Mouse (Mus musculus) ES-Bruce4 (cell line): Measurements from ENCODE around the gene Wdr27. TPM values are rescaled to one million over a fixed set of nuclear protein-coding genes. Genes with fewer than 3 reads are reported as not detected.
"Not testable (repeated sequence)": the region's sequence is repeated elsewhere in the genome, so short reads cannot be mapped to it uniquely, and the experiment has no call there.

Experiments
- H3K27ac ChIP-seq: 2 replicates; pipeline ENCODE4 v1.5.1; 2012; ENCODE audit warnings: low read length, inconsistent platforms; ENCODE audit not compliant: insufficient read depth
- H3K27me3 ChIP-seq: 2 replicates; pipeline ENCODE4 v1.6.1; 2012; ENCODE audit warnings: mild to moderate bottlenecking, low read length, inconsistent platforms; ENCODE audit not compliant: control insufficient read depth, poor library complexity, insufficient read depth, severe bottlenecking
- H3K36me3 ChIP-seq: 2 replicates; pipeline ENCODE4 v1.6.1; 2012; ENCODE audit warnings: inconsistent platforms, mild to moderate bottlenecking, low read length, moderate library complexity; ENCODE audit not compliant: control insufficient read depth, poor library complexity, insufficient read depth, severe bottlenecking
- H3K4me1 ChIP-seq: one replicate; pipeline ENCODE4 v1.8.1; 2011; ENCODE audit warnings: low read length; ENCODE audit not compliant: control insufficient read depth, insufficient read depth
- H3K4me3 ChIP-seq: 2 replicates; pipeline ENCODE4 v1.5.1; 2011; ENCODE audit warnings: low read depth, mild to moderate bottlenecking, low read length
- H3K9ac ChIP-seq: 2 replicates; pipeline ENCODE4 v1.6.1; 2012; ENCODE audit warnings: low read depth, mild to moderate bottlenecking, inconsistent platforms; ENCODE audit not compliant: poor library complexity, severe bottlenecking
- H3K9me3 ChIP-seq: replicated peaks from 2 replicates; pipeline ENCODE4 v1.6.1; 2012; ENCODE audit warnings: mild to moderate bottlenecking, low read length, inconsistent platforms; ENCODE audit not compliant: control insufficient read depth, poor library complexity, insufficient read depth, severe bottlenecking
- CTCF ChIP-seq: IDR thresholded peaks from one replicate; pipeline ENCODE4 v1.8.1; 2011; ENCODE audit warnings: low read depth, low read length
- EP300 ChIP-seq: IDR thresholded peaks from 2 replicates; pipeline ENCODE4 v1.6.1; 2011; ENCODE audit warnings: low read depth, low read length; ENCODE audit not compliant: insufficient read depth
- POLR2A ChIP-seq: IDR thresholded peaks from one replicate; pipeline ENCODE4 v1.8.1; 2011; ENCODE audit warnings: low read length; ENCODE audit not compliant: insufficient read depth
- polyA plus RNA-seq: library from polyadenylated mRNA; stranded (reverse); fragments of >200 nt; gene quantifications from 2 replicates; pipeline ENCODE4 v1.2.4, GENCODE M21; 2011; ENCODE audit warnings: low read depth; ENCODE audit not compliant: missing spikeins, insufficient read depth, insufficient read length

Wdr27 gene
- polyA plus RNA-seq, 1 experiment, result 1.8 TPM

- no peak for TF ChIP-seq CTCF
- no peak for TF ChIP-seq POLR2A
- no peak for TF ChIP-seq EP300
- Histone ChIP-seq H3K4me1 (no peaks in the 10 kb centered on the region), H3K27ac (no peak overlapping the region), H3K9me3 (no peaks in the 10 kb centered on the region), H3K36me3 (peaks cover 19% of the 10 kb centered on the region; the same call in 1 of the 2 replicates), H3K4me3 (peak overlapping the region; percentile 92), H3K9ac (peak overlapping the region; percentile 65), H3K27me3 (no peaks in the 10 kb centered on the region)
These were observed 736 bp upstream of the Wdr27 start for GRCm38 (mm10) chr17:14943729-14944059.

- H3K36me3 ChIP-seq, result peaks cover 15% of the 10 kb centered on the region; the same call in 1 of the 2 replicates
- not testable (repeated sequence) for H3K4me3 ChIP-seq, H3K27me3 ChIP-seq, H3K4me1 ChIP-seq, H3K27ac ChIP-seq, H3K9me3 ChIP-seq
- peak overlapping the region; percentile 65; the same call in 1 of the 2 replicates for H3K9ac ChIP-seq
These were observed 777 bp downstream of the Wdr27 start for GRCm38 (mm10) chr17:14942181-14942580.

GRCm38 (mm10) chr17:14935841-14936605 is 6.9 kb downstream of the Wdr27 start:
- no peaks in the 10 kb centered on the region for H3K9me3 ChIP-seq
- TF ChIP-seq POLR2A (no peak), CTCF (no peak), EP300 (no peak)
- no peak overlapping the region for H3K27ac ChIP-seq
- H3K4me1 ChIP-seq, result no peaks in the 10 kb centered on the region
- no peak overlapping the region for H3K4me3 ChIP-seq
- no peaks in the 10 kb centered on the region for H3K27me3 ChIP-seq
- no peaks in the 10 kb centered on the region for H3K36me3 ChIP-seq
- H3K9ac ChIP-seq, result no peak overlapping the region

- not testable (repeated sequence) for H3K4me3 ChIP-seq, H3K36me3 ChIP-seq, H3K27me3 ChIP-seq, H3K9me3 ChIP-seq, H3K9ac ChIP-seq, H3K27ac ChIP-seq, H3K4me1 ChIP-seq
- 0 out of 2 replicates have a peak, but pooled peaks have one; percentile 35 for TF ChIP-seq EP300
These were observed 7.7 kb downstream of the Wdr27 start for GRCm38 (mm10) chr17:14935280-14935679.

GRCm38 (mm10) chr17:14931469-14931868 is 11.5 kb downstream of the Wdr27 start:
- TF ChIP-seq POLR2A (no peak), CTCF (no peak), EP300 (no peak)
- no peaks in the 10 kb centered on the region for H3K4me1 ChIP-seq
- no peaks in the 10 kb centered on the region for H3K9me3 ChIP-seq
- no peak overlapping the region for H3K4me3 ChIP-seq
- H3K36me3 ChIP-seq, result no peaks in the 10 kb centered on the region
- no peak overlapping the region for H3K27ac ChIP-seq
- H3K9ac ChIP-seq, result no peak overlapping the region
- no peaks in the 10 kb centered on the region for H3K27me3 ChIP-seq

- Histone ChIP-seq H3K4me3 (no peak overlapping the region), H3K9ac (no peak overlapping the region)
These were observed 12.3 kb downstream of the Wdr27 start for GRCm38 (mm10) chr17:14930697-14931096.

More at GRCm38 (mm10) chr17:14930697-14931096, 12.3 kb downstream of the Wdr27 start:
- Histone ChIP-seq H3K27ac (no peak overlapping the region), H3K4me1 (no peaks in the 10 kb centered on the region), H3K9me3 (no peaks in the 10 kb centered on the region), H3K27me3 (no peaks in the 10 kb centered on the region), H3K36me3 (no peaks in the 10 kb centered on the region)
- no peak for TF ChIP-seq POLR2A
- TF ChIP-seq EP300, result no peak
- TF ChIP-seq CTCF, result no peak
